Mouse (Mus musculus) embryonic fibroblast, embryonic 13.5 days (primary cell): ENCODE measurements around the gene Ruvbl1.

Source experiments
- CTCF ChIP-seq: IDR thresholded peaks from 2 replicates; pipeline ENCODE4 v1.5.1; 2011; ENCODE audit warnings: mild to moderate bottlenecking, control low read depth, low read length, moderate library complexity, borderline replicate concordance; ENCODE audit not compliant: insufficient read depth
- POLR2A ChIP-seq: IDR thresholded peaks from 2 replicates; pipeline ENCODE4 v1.6.1; 2011; ENCODE audit warnings: low read depth, mild to moderate bottlenecking, control low read depth, low read length, moderate library complexity

DNA sequence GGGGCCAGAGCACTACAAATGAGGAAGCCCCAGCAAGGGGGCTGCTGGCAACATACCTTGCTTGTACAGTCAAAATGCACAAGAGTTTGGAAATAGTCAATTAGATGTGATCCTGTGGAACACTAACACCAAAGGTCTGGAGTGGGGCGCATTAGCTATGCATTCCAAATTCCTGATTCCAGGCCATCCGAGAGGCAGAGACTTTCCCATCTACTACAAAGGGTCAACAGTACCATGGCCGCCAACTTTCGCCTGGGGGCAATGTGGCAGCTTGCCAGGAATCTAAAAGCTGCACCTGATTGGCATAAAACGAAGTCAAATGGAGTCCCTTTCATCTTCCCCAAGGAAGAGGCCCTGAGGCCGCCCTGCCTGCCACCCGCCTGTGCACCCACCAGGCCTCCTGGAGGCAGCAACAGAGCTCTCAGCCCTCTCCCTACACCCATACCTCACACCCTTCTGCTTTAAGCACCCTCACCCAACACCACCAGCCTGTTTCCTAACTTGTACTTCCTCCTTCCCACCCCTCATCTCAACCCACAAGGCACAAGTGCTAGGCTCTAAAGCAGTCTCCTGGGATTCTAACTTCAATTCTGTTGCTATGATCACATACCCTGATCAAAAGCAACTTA, 49.0 kb upstream of the Ruvbl1 start:
- no peak for TF ChIP-seq POLR2A
- no peak for TF ChIP-seq CTCF
